Mouse (Mus musculus): ENCODE results near the gene Nisch. TPM values are rescaled to one million over a fixed set of nuclear protein-coding genes. Genes with fewer than 3 reads are reported as not detected.

The Nisch gene
- 1,000 to 10,000 TPM in 24 of 26 experiments, 100 to 1,000 TPM in 2; 665 to 2,090 (median 1,583) TPM for total RNA-seq (2018; cell fraction: chromatin; rRNA removed)
- total RNA-seq (2018; cell fraction: cytosol; rRNA removed) = 100 to 1,000 TPM; 112 to 253 (median 171) TPM
- 1,000 to 10,000 TPM in 7 of 26 experiments, 100 to 1,000 TPM in 19; 420 to 1,439 (median 890) TPM for total RNA-seq (2018; cell fraction: nucleus; rRNA removed)
- polyA plus RNA-seq (2018) = 163 to 251 TPM (median 201 TPM) in 3 replicates

GRCm38 (mm10) chr14:31216846-31217245, at the start of gene Nisch:
TSS of gene Nisch (minus strand) at chr14:31216946.
- H3K4me3 ChIP-seq (ENCODE audit: inconsistent target) = no peak within 1 kb of the TSS
- 88% methylated on average over 2 of the region's 2 CpGs for WGBS (ENCODE audit: missing documents)
- H3K79me2 ChIP-seq (ENCODE audit: inconsistent target) = no peaks in the 10 kb centered on the region
- H3K36me3 ChIP-seq (ENCODE audit: inconsistent target) = no peaks in the 10 kb centered on the region
- H3K27ac ChIP-seq = no peak within 1 kb of the TSS

DNA sequence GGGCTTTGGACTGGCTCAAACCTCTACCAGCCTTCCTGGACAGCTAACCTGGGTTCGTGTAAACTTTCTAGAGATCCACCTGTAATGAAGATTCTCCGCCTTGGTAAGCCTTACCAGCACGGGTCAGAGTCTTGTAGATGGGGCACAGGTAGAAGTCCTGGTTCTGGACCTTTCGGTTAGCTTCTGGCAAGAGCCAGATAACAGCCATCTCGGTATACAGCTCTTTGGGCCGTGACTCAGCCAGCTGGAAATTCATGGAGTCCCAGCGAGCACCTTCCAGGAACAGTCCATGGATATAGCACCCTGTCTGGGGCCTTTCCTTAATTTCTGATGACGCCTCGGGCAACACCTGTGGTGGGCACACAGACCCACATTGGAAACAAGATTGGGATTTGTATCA, 44.2 kb upstream of the Nisch start:
- no peak overlapping the region for H3K4me3 ChIP-seq (ENCODE audit: inconsistent target)

GRCm38 (mm10) chr14:31260374-31260773, 43.6 kb upstream of the Nisch start:
- Histone ChIP-seq H3K27ac (no peak overlapping the region), H3K4me3 (ENCODE audit: inconsistent target) (no peak overlapping the region), H3K79me2 (ENCODE audit: inconsistent target) (no peaks in the 10 kb centered on the region), H3K36me3 (ENCODE audit: inconsistent target) (peaks cover 54% of the 10 kb centered on the region)
- WGBS (ENCODE audit: missing documents) = 96% methylated on average over 4 of the region's 4 CpGs

More for the DNA sequence above, 44.2 kb upstream of the Nisch start:
- H3K27ac ChIP-seq = no peak overlapping the region
- 94% methylated on average over 9 of the region's 9 CpGs for WGBS (ENCODE audit: missing documents)
- H3K79me2 ChIP-seq (ENCODE audit: inconsistent target) = no peaks in the 10 kb centered on the region
- H3K36me3 ChIP-seq (ENCODE audit: inconsistent target) = peaks cover 48% of the 10 kb centered on the region

- 97% methylated on average over 14 of the region's 14 CpGs for WGBS (ENCODE audit: missing documents)
- no peak overlapping the region for H3K4me3 ChIP-seq (ENCODE audit: inconsistent target)
- H3K27ac ChIP-seq = no peak overlapping the region
- peaks cover 4% of the 10 kb centered on the region; the same call in 1 of the 2 replicates for H3K79me2 ChIP-seq (ENCODE audit: inconsistent target)
- H3K36me3 ChIP-seq (ENCODE audit: inconsistent target) = peaks cover 72% of the 10 kb centered on the region
Measured at GRCm38 (mm10) chr14:31258476-31259050, 41.8 kb upstream of the Nisch start.

- Histone ChIP-seq H3K79me2 (ENCODE audit: inconsistent target) (peaks cover 26% of the 10 kb centered on the region), H3K4me3 (ENCODE audit: inconsistent target) (peak overlapping the region; percentile 99), H3K27ac (peak overlapping the region; percentile 46), H3K36me3 (ENCODE audit: inconsistent target) (peaks cover 45% of the 10 kb centered on the region)
- 84% methylated on average over 5 of the region's 5 CpGs for WGBS (ENCODE audit: missing documents)
Measured at GRCm38 (mm10) chr14:31252091-31252490, 35.3 kb upstream of the Nisch start.

DNA sequence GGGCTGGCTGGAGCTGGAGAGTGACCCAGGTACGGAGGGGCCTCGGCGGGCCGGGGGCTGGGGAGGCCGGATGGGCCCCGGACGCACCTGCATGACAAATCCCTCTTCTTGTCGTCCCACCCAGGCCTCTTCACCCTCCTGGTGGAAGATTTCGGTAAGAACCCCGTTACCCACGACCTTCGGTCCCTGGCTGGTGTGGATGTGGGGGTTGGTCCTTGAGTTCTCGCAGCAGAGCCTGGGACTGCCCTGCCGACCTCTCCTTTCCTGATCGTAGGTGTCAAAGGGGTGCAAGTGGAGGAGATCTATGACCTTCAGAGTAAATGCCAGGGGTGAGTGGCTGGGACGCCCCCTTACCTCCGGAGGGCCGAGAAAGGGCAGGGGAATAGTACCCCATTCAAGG, 34.9 kb upstream of the Nisch start:
- WGBS (ENCODE audit: missing documents) = 1% methylated on average over 15 of the region's 18 CpGs
- peaks cover 40% of the 10 kb centered on the region for H3K36me3 ChIP-seq (ENCODE audit: inconsistent target)
- H3K4me3 ChIP-seq (ENCODE audit: inconsistent target) = peak overlapping the region; percentile 99
- H3K27ac ChIP-seq = peak overlapping the region; percentile 46
- H3K79me2 ChIP-seq (ENCODE audit: inconsistent target) = peaks cover 26% of the 10 kb centered on the region

GRCm38 (mm10) chr14:31251084-31251604, 34.4 kb upstream of the Nisch start, which contains the start of the genes Phf7 and Bap1:
TSS of gene Phf7 (minus strand) at chr14:31251317.
TSS of gene Bap1 (plus strand) at chr14:31251450.
- Histone ChIP-seq H3K36me3 (ENCODE audit: inconsistent target) (peaks cover 36% of the 10 kb centered on the region), H3K79me2 (ENCODE audit: inconsistent target) (peaks cover 26% of the 10 kb centered on the region), H3K27ac (peak within 1 kb of the TSS; percentile 65), H3K4me3 (ENCODE audit: inconsistent target) (peak within 1 kb of the TSS; percentile 99)
- under 1% methylated on average over 74 of the region's 75 CpGs for WGBS (ENCODE audit: missing documents)

DNA sequence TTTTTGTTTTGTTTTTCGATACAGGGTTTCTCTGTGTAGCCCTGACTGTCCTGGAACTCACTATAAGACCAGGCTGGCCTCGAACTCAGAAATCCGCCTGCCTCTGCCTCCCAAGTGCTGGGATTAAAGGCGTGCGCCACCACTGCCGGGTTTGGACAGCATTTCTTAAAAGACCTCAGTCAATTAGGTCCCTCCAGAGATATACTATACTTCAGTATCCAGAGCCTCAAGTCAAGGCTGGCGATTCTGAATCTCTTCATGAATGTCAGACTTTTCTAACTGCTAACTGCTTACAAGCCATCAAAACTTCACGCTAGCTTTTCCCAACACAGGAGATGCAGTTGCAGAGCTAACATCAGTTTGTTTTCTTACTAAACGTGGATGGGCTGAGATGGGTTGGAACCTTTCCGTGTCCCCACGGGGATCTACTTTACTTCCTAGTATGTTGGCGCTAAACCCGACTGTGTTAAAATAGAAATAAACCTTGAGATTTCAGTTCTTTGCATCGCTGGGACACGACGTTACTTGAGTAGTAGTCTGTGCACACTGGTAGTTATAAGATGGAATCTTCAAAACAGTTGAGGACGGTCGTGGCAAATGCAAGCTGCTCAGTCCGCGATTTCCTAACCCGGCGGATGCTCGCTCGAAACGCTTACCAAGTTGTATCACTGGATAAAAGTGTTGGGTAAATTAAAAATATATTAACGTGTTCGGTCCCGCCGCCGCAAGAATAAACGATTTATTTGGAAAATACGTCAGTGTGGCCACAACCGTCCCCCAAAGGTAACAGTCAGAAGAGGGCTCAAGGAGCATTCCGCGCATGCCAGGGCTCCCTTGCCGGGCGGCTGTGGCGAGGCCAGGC, 33.7 kb upstream of the Nisch start:
- H3K36me3 ChIP-seq (ENCODE audit: inconsistent target) = peaks cover 29% of the 10 kb centered on the region
- 13% methylated on average over 38 of the region's 38 CpGs for WGBS (ENCODE audit: missing documents)
- peak overlapping the region; percentile 65 for H3K27ac ChIP-seq
- H3K79me2 ChIP-seq (ENCODE audit: inconsistent target) = peaks cover 26% of the 10 kb centered on the region
- peak overlapping the region; percentile 58 for H3K4me3 ChIP-seq (ENCODE audit: inconsistent target)

- no peak overlapping the region for H3K4me3 ChIP-seq (ENCODE audit: inconsistent target)
- no peak overlapping the region for H3K27ac ChIP-seq
- whole genome bisulfite sequencing (ENCODE audit: missing documents) = 91% methylated on average over 6 of the region's 6 CpGs
- H3K79me2 ChIP-seq (ENCODE audit: inconsistent target) = peaks cover 20% of the 10 kb centered on the region
- H3K36me3 ChIP-seq (ENCODE audit: inconsistent target) = peaks cover 8% of the 10 kb centered on the region
Measured at GRCm38 (mm10) chr14:31248396-31248795, 31.6 kb upstream of the Nisch start.

- H3K79me2 ChIP-seq (ENCODE audit: inconsistent target) = no peaks in the 10 kb centered on the region
- H3K4me3 ChIP-seq (ENCODE audit: inconsistent target) = no peak overlapping the region
- 100% methylated on average over 1 of the region's 1 CpGs for WGBS (ENCODE audit: missing documents)
- H3K36me3 ChIP-seq (ENCODE audit: inconsistent target) = no peaks in the 10 kb centered on the region
- no peak overlapping the region for H3K27ac ChIP-seq
Measured at GRCm38 (mm10) chr14:31245946-31246345, 29.2 kb upstream of the Nisch start.

DNA sequence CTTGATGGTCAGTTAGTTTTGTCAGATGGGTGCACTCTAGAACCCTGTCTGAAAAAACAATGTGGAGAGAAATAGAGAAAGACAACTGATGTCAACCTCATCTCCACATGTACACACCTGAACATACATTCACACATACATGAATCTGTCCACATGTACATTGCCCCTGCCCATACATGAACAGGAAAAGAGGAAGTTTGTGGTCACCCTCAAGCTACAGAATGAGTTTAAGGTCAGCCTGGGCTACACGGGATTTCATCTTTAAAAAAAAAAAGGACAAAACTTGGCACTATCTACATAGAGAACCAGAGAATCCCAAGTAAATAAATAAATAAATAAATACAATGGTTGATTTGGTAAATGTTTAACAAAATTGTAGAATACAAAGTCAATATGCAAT, 28.0 kb upstream of the Nisch start:
- Histone ChIP-seq H3K4me3 (ENCODE audit: inconsistent target) (no peak overlapping the region), H3K27ac (no peak overlapping the region), H3K36me3 (ENCODE audit: inconsistent target) (no peaks in the 10 kb centered on the region), H3K79me2 (ENCODE audit: inconsistent target) (no peaks in the 10 kb centered on the region)
- 20% methylated on average over 1 of the region's 1 CpGs for WGBS (ENCODE audit: missing documents)

DNA sequence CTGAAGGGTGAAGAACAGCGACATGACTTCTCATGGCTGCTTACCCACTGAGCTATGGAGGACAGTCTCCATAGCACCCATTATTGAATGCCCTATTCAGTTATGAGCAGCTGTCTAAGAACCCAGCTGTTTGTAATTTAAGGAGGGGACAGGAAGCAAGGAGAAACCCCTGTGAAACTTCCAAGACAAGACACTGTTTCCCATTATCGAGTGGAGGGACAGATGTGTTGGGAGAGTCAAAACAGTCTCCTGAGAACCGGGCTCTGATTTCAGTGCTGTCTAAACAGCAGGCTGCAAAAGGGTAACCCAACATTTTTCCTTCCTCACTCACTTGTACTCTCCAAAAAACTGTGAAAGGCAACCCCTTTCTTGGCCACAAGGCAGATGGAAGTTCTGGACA, 23.8 kb upstream of the Nisch start:
- no peaks in the 10 kb centered on the region for H3K79me2 ChIP-seq (ENCODE audit: inconsistent target)
- 89% methylated on average over 3 of the region's 3 CpGs for WGBS (ENCODE audit: missing documents)
- H3K27ac ChIP-seq = no peak overlapping the region
- no peak overlapping the region for H3K4me3 ChIP-seq (ENCODE audit: inconsistent target)
- no peaks in the 10 kb centered on the region for H3K36me3 ChIP-seq (ENCODE audit: inconsistent target)

- WGBS (ENCODE audit: missing documents) = 93% methylated on average over 7 of the region's 7 CpGs
- no peaks in the 10 kb centered on the region for H3K79me2 ChIP-seq (ENCODE audit: inconsistent target)
- H3K27ac ChIP-seq = no peak overlapping the region
- H3K4me3 ChIP-seq (ENCODE audit: inconsistent target) = no peak overlapping the region
- no peaks in the 10 kb centered on the region for H3K36me3 ChIP-seq (ENCODE audit: inconsistent target)
Measured at GRCm38 (mm10) chr14:31237101-31237882, 20.5 kb upstream of the Nisch start.

DNA sequence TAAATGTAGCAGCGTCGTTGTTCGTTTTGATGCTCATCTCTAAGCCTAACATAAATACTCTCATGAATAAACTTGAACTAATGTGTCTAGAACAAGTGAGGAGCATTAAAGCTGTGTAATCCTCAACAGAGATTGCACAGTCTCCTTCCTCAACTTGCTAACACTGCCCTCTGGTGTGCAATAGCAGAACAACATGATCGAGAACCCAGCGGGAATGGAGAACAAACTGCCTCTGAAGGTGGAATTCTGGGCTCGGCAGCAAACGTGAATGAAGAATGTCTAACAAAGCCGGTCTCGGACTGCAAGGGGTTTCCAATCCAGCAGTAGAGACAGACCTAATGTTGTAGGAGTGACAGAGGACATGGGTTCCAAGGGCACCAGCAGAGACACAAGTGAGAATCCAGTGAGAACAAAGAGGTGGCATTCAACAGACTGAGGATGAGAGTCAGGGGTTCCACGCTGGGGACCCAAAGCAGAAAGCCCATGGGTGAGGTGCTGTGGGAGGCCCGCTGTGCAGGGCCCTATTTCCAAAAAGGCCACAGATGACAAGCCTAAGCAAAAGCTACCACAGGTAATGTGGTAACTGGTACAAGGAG, 17.3 kb upstream of the Nisch start:
- WGBS (ENCODE audit: missing documents) = 11% methylated on average over 11 of the region's 11 CpGs
- H3K4me3 ChIP-seq (ENCODE audit: inconsistent target) = no peak overlapping the region

More for the DNA sequence above, 17.3 kb upstream of the Nisch start:
- no peaks in the 10 kb centered on the region for H3K79me2 ChIP-seq (ENCODE audit: inconsistent target)
- no peaks in the 10 kb centered on the region for H3K36me3 ChIP-seq (ENCODE audit: inconsistent target)
- H3K27ac ChIP-seq = no peak overlapping the region

Measured in macrophage (primary cell).